In genomic region chr10:128086391-128086790, GRCm38 (mm10) we compare ENCODE assay signal across 9 mouse cellular contexts. TPM values are rescaled to one million over a fixed set of nuclear protein-coding genes. Genes with fewer than 3 reads are reported as not detected.
A peak's percentile ranks its signal among the peaks of the same experiment; 100 is the strongest.
DNase-seq lines count a peak whose midpoint lies in the region; ATAC-seq and TF ChIP-seq lines count a peak whose summit lies in the region.
"Had no signal": no experiment of that assay in that cellular context is flagged by ENCODE, and none has a peak within 500 bp of the region (broad histone marks: within the 10 kb centered on the region; RNA-seq: fewer than 3 reads in every experiment).

No protein-coding gene starts in this region.

- no peak overlapping the region for H3K27ac ChIP-seq in kidney, postnatal 0 days
- H3K27ac ChIP-seq in ES-Bruce4 (ENCODE audit: insufficient read depth, low read length), result no peak overlapping the region
- H3K27ac ChIP-seq in hindbrain, postnatal 0 days, result no peak overlapping the region
- H3K27ac ChIP-seq: lung, embryonic 15.5 days; stomach, embryonic 15.5 days had no signal

- 78% methylated on average over 6 of the region's 6 CpGs for WGBS in kidney, postnatal 0 days
- 74% methylated on average over 6 of the region's 6 CpGs for WGBS in hindbrain, postnatal 0 days

- no peak for TF ChIP-seq EP300 in ES-Bruce4 (IDR thresholded peaks at IDR 0.05; ENCODE audit: insufficient read depth, low read depth, low read length)

- no peak overlapping the region for H3K4me3 ChIP-seq in kidney, postnatal 0 days (replicated peaks; ENCODE audit: low read depth, low read length)
- no peak overlapping the region for H3K4me3 ChIP-seq in ES-Bruce4 (ENCODE audit: low read depth, low read length)
- no peak overlapping the region for H3K4me3 ChIP-seq in hindbrain, postnatal 0 days (ENCODE audit: low read length)
- H3K4me3 ChIP-seq: lung, embryonic 15.5 days; stomach, embryonic 15.5 days had no signal

- TF ChIP-seq POLR2A in ES-Bruce4 (IDR thresholded peaks at IDR 0.05; ENCODE audit: insufficient read depth, low read length), result no peak

- H3K36me3 ChIP-seq in kidney, postnatal 0 days (ENCODE audit: insufficient read depth, low read length), result peaks cover 47% of the 10 kb centered on the region
- peaks cover 65% of the 10 kb centered on the region for H3K36me3 ChIP-seq in ES-Bruce4 (ENCODE audit: control insufficient read depth, insufficient read depth, low read length, poor library complexity, severe bottlenecking)
- H3K36me3 ChIP-seq in hindbrain, postnatal 0 days (ENCODE audit: insufficient read depth, low read length), result peaks cover 46% of the 10 kb centered on the region

- H3K4me2 ChIP-seq in kidney, postnatal 0 days (ENCODE audit: low read length), result no peak overlapping the region
- no peak overlapping the region for H3K4me2 ChIP-seq in hindbrain, postnatal 0 days (ENCODE audit: low read depth, low read length)
- H3K4me2 ChIP-seq: lung, embryonic 15.5 days; stomach, embryonic 15.5 days had no signal

- no peak overlapping the region for H3K9ac ChIP-seq in kidney, postnatal 0 days (ENCODE audit: low read depth, low read length)
- no peak overlapping the region for H3K9ac ChIP-seq in ES-Bruce4 (ENCODE audit: low read depth, poor library complexity, severe bottlenecking)
- H3K9ac ChIP-seq in hindbrain, postnatal 0 days (replicated peaks; ENCODE audit: low read length), result no peak overlapping the region
- H3K9ac ChIP-seq: lung, embryonic 15.5 days; stomach, embryonic 15.5 days had no signal

- DNase-seq in kidney, postnatal 0 days (ENCODE audit: low spot score), result peak; percentile 74
- DNase-seq in kidney, postnatal 14 days, result no peak
- DNase-seq in adipocyte (ENCODE audit: low spot score), result peak; percentile 43
- DNase-seq in hindbrain, postnatal 0 days (ENCODE audit: low spot score), result peak; percentile 77
- DNase-seq in thymus, postnatal 25 days, result peak; percentile 38
- no peak for DNase-seq in yolk sac, embryonic 10.5 days (ENCODE audit: low spot score)

- no peak for ATAC-seq in kidney, postnatal 0 days (replicated peaks; ENCODE audit: low FRiP score, low read depth)
- no peak for ATAC-seq in hindbrain, postnatal 0 days

- TF ChIP-seq CTCF in kidney, postnatal 0 days (IDR thresholded peaks at IDR 0.05; ENCODE audit: low read depth), result peak; percentile 69
- peak; percentile 51 for TF ChIP-seq CTCF in ES-Bruce4 (IDR thresholded peaks at IDR 0.05; ENCODE audit: low read depth, low read length)
- peak; percentile 69 for TF ChIP-seq CTCF in hindbrain, postnatal 0 days (IDR thresholded peaks at IDR 0.05; ENCODE audit: low read depth)

- H3K9me3 ChIP-seq in kidney, postnatal 0 days (replicated peaks; ENCODE audit: low read length), result no peaks in the 10 kb centered on the region
- H3K9me3 ChIP-seq in ES-Bruce4 (replicated peaks; ENCODE audit: control insufficient read depth, insufficient read depth, low read length, poor library complexity, severe bottlenecking), result no peaks in the 10 kb centered on the region
- no peaks in the 10 kb centered on the region for H3K9me3 ChIP-seq in hindbrain, postnatal 0 days (ENCODE audit: low read length)
- H3K9me3 ChIP-seq: lung, embryonic 15.5 days; stomach, embryonic 15.5 days had no signal

- H3K27me3 ChIP-seq in kidney, postnatal 0 days (ENCODE audit: insufficient read depth, low read length), result no peaks in the 10 kb centered on the region
- no peaks in the 10 kb centered on the region for H3K27me3 ChIP-seq in ES-Bruce4 (ENCODE audit: control insufficient read depth, insufficient read depth, low read length, poor library complexity, severe bottlenecking)
- H3K27me3 ChIP-seq in hindbrain, postnatal 0 days (ENCODE audit: insufficient read depth, low read length), result no peaks in the 10 kb centered on the region
- H3K27me3 ChIP-seq: lung, embryonic 15.5 days; stomach, embryonic 15.5 days had no signal

- no peaks in the 10 kb centered on the region for H3K4me1 ChIP-seq in kidney, postnatal 0 days (replicated peaks; ENCODE audit: insufficient read depth, low read length)
- H3K4me1 ChIP-seq in ES-Bruce4 (ENCODE audit: control insufficient read depth, insufficient read depth, low read length), result no peaks in the 10 kb centered on the region
- peaks cover 10% of the 10 kb centered on the region; the same call in 1 of the 2 replicates for H3K4me1 ChIP-seq in hindbrain, postnatal 0 days (ENCODE audit: insufficient read depth, low read length)

RNA-seq across cellular contexts. Expression of gene Atp5b, which starts 3.3 kb away (rescaled TPM):
- 3,631 and 3,848 TPM in 2 replicates for polyA plus RNA-seq in kidney, postnatal 0 days (2015; fragmentation: Nextera tagmentation; extraction: Ambion mirVana)
- 1,323 and 1,329 TPM in 2 replicates for polyA plus RNA-seq in ES-Bruce4 (2011; ENCODE audit: insufficient read depth, insufficient read length, low read depth, missing spikeins)
- 6,623 and 6,768 TPM in 2 replicates for total RNA-seq in hindbrain, postnatal 0 days (2014; rRNA removed)
- polyA plus RNA-seq in hindbrain, postnatal 0 days (2015; fragmentation: Nextera tagmentation; extraction: Ambion mirVana), result 2,401 and 2,438 TPM in 2 replicates

RNA-seq across cellular contexts. Expression of gene Baz2a, which starts 5.0 kb away (rescaled TPM):
- 9.8 and 11.3 TPM in 2 replicates for polyA plus RNA-seq in kidney, postnatal 0 days (2015; fragmentation: Nextera tagmentation; extraction: Ambion mirVana)
- polyA plus RNA-seq in ES-Bruce4 (2011; ENCODE audit: insufficient read depth, insufficient read length, low read depth, missing spikeins), result 166 and 170 TPM in 2 replicates
- total RNA-seq in hindbrain, postnatal 0 days (2014; rRNA removed), result 14.3 and 15.0 TPM in 2 replicates
- 10.2 and 10.6 TPM in 2 replicates for polyA plus RNA-seq in hindbrain, postnatal 0 days (2015; fragmentation: Nextera tagmentation; extraction: Ambion mirVana)

RNA-seq across cellular contexts. Expression of gene Ptges3, which starts 27.6 kb away (rescaled TPM):
- polyA plus RNA-seq in kidney, postnatal 0 days (2015; fragmentation: Nextera tagmentation; extraction: Ambion mirVana), result 467 and 468 TPM in 2 replicates
- 759 and 788 TPM in 2 replicates for polyA plus RNA-seq in ES-Bruce4 (2011; ENCODE audit: insufficient read depth, insufficient read length, low read depth, missing spikeins)
- total RNA-seq in hindbrain, postnatal 0 days (2014; rRNA removed), result 81.6 and 87.7 TPM in 2 replicates
- 417 and 428 TPM in 2 replicates for polyA plus RNA-seq in hindbrain, postnatal 0 days (2015; fragmentation: Nextera tagmentation; extraction: Ambion mirVana)

RNA-seq across cellular contexts. Expression of gene Naca, which starts 51.0 kb away (rescaled TPM):
- 769 and 820 TPM in 2 replicates for polyA plus RNA-seq in kidney, postnatal 0 days (2015; fragmentation: Nextera tagmentation; extraction: Ambion mirVana)
- polyA plus RNA-seq in ES-Bruce4 (2011; ENCODE audit: insufficient read depth, insufficient read length, low read depth, missing spikeins), result 1,269 and 1,335 TPM in 2 replicates
- 295 and 315 TPM in 2 replicates for total RNA-seq in hindbrain, postnatal 0 days (2014; rRNA removed)
- 450 and 463 TPM in 2 replicates for polyA plus RNA-seq in hindbrain, postnatal 0 days (2015; fragmentation: Nextera tagmentation; extraction: Ambion mirVana)

Comparison
In these comparisons a context has a peak if more than half of its experiments do, and no peak if none do; other contexts are left out.
1. DNase-seq: peak in kidney, postnatal 0 days (single experiment), adipocyte (single experiment), hindbrain, postnatal 0 days (single experiment) and thymus, postnatal 25 days (single experiment); none in kidney, postnatal 14 days (single experiment) and yolk sac, embryonic 10.5 days (single experiment).
2. RNA of gene Baz2a, which starts 5.0 kb away (polyA plus RNA-seq): 166 to 170 TPM in ES-Bruce4; 10.2 to 10.6 TPM in hindbrain, postnatal 0 days and 9.8 to 11.3 TPM in kidney, postnatal 0 days; every median in the first group is over 10 times any median in the second.
3. Peak in every context shown above with its lines, with median percentiles within 50 percentile points of each other: CTCF ChIP-seq.